Mouse (Mus musculus): ENCODE results near the gene Katna1.
A peak's percentile ranks its signal among the peaks of the same experiment; 100 is the strongest.
"Not testable (repeated sequence)": the region's sequence is repeated elsewhere in the genome, so short reads cannot be mapped to it uniquely, and the experiment has no call there.

Gene Katna1

DNA sequence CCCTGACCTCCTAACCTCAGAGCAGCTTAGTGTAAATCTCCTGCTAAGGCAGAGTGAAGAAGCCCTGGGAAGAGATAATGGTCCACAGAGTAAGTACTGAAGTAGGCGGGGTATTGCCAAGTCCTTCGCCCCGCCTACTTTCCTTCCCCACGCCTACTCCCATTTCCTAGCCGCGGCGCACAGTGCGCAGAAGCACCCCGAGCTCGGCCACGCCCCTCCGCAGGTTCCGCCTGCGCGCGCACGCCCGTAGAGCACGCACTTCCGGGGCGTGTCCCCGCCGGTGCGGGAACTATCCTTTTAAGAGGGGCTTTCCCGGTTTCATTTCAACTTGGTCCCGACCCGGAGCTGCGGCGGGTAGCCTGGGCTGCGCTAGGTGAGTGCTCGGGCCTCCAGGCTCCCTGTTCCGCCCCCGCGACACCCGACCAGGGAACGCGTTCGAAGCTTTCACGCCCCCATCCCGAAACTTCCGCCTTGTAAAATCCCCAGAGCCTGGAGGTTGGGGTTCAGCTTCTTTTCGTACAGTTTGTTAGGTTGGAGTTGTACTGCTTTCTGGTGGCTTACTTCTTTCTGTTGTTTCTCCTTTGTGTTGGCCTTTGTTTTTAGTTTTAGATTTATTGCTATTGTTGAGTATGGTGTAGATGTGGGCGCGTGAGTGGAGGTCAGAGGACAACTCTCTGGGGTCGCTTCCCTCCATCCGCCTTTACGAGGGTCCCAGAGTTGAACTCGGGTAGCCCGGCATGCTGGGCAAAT, at the start of gene Katna1:
TSS of gene Katna1 (plus strand) at position 250 of the 750 bp plus-strand sequence.
- DNase-seq (ENCODE audit: low spot score): peak; percentile 95

DNA sequence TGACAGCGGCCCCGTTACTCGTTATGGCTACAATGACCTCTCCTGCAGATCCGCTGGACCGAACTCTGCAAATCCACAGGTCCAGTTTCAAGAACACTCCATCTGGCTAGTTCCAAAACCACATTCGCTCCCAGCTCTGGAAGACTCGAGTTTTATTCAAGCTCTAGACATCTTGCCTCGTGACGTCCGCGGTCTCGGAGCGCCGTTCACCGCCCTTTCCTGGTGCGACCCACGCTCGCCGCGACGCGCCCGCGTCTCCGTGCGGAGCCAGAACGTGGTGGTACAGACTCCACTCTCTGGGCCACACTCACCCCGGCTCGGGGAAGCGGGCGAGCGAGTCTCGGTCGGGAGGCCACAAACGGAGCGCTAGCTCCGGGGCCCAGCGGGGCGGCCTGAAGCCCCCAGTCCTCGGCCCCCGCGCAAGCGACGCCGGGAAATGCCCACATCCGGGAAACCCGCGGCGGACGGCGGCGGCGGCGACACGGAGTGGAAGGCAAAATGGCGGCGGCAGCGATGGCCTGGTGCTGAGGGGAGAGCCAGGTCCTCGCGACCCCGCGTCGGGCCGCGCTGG, 45.0 kb upstream of the Katna1 start, which contains the start of the genes Pcmt1 and Lats1:
TSS of gene Pcmt1 (minus strand) at position 406 of the 571 bp plus-strand sequence.
TSS of gene Lats1 (plus strand) at position 484 of the 571 bp plus-strand sequence.
- peak; percentile 86 for DNase-seq (ENCODE audit: low spot score)

DNA sequence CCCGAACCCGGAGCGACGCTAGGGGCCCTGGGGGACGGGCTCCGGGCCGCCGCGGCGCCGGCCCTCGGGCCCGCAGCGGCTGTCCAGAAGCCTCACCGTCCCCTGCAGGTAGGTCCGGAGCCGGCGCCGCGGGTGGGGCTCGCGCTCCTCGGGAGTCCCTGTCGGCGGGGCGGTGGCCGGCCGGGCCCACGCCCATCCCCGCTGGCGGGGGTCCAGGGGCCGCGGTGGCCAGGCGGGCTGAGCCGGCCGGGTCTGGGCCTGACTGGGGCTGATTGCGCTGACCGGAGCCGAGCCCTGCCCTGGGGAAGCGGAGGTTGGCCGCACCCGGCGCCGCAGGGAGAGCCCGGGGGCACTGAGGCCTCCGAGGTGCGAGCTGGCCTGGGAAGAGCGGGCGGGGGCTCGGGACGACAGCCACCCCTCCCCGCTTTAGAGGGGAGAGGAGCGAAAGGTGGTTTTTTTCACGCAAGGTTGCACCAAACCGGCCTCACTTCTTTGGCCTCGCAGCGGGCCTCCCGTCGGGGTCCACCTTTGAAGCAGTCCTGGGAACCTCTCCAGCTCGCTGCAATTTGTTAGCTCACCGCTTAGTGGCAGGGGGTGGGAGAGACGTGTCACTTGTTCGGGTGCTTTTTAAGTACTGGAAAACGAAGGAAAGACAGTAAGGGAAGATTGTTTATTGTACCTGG, 44.3 kb upstream of the Katna1 start:
- DNase-seq (ENCODE audit: low spot score): peak; percentile 73

DNA sequence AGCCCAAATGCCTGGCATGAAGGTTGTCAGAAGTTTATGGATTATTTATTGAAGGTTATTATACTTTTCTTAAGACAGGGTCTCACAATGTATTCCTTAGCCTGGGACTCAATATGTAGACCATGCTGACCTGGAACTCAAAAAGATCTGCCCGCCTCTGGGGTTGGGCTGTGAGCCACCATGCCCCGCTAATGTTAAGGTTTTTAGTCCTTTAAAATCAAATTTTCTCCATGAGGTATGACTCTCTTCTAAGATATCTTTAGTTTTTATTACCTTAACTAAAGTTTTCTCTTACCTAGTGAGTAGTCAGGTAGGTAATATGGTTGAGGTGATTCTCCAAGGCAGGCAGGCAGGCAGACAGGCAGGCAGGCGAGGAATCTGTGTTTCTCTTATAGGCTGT, 43.6 kb upstream of the Katna1 start:
- DNase-seq (ENCODE audit: low spot score): no peak

DNA sequence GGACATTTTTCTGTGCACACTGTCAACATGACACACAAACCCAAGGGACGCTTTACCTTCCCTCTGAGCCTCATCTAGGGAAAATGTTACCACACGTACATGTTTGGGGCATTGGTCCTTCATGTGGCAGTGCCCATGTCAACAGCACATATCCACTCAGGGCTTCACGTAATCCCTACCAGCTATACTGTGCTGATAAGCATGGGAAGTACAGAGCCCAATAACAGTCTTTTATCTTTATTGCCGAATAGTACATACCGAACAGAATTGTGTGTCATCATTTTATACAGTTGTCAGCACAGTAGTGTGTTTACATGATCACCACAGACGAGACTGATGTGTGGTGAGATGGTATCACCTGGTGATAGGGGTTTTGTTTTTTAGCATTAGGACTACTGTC, 38.9 kb upstream of the Katna1 start:
- no peak for DNase-seq (ENCODE audit: low spot score)

DNA sequence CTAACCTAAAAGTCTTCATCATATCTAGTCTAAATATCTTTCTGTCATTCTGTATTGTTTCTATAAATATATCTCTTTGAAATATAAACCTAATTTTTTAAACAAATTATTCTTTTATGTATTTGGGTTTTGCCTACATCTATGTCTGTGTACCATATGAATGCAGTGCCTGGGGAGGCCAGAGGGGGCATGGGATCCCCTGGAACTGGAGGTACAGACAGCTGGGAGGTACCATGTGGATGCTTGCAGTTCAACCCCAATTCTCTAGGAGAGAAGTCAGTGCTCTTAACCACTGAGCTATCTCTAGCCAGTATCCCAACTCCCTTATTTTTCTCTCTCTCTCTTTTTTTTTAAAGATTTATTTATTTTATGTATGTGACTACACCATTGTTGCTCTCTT, 30.5 kb upstream of the Katna1 start:
- no peak for DNase-seq (ENCODE audit: low spot score)

DNA sequence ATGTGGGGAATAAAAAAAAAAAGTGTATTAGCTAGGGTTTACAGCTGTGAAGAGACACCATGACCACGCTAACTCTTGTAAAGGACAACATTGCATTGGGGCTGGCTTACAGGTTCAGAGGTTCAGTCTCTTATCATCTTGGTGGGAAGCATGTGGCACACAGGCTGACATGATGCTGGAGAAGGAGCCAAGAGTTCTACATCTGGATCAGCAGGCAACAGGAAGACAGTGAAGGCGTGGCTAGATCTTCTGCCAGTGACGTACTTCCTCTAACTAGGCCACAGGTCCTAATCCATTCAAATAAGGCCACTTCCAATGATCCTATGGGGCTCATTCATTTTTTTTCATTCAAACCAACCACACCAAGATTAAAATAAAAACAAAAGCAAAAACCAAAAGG, 25.7 kb upstream of the Katna1 start:
- DNase-seq (ENCODE audit: low spot score): no peak

DNA sequence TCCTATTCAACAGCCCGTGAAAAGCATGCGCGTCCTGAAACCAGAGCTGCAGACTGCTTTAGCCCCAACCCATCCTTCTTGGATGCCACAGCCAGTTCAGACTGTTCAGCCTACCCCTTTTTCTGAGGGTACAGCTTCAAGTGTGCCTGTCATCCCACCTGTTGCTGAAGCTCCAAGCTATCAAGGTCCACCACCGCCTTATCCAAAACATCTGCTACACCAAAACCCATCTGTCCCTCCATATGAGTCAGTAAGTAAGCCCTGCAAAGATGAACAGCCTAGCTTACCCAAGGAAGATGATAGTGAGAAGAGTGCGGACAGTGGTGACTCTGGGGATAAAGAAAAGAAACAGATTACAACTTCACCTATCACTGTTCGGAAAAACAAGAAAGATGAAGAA, 23.2 kb upstream of the Katna1 start:
- DNase-seq (ENCODE audit: low spot score): no peak

DNA sequence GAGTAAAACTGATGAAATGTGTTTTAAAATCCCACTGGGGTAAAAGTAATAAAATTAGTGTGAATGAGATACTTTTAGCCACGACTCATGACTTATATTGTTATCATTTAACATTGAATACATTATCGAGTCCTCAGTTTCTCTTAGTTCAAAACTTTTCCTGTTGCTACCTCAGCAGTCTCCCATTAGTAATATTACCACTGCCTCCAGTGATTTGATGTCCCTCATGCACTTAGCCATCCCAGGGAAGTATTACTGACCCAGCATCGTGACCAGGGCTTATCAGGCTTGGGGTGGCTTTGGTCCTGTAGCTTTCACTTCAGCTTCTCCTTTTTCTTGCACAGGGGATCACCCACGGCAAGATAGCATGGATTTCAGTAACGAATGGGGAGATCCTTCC, 15.7 kb upstream of the Katna1 start:
- no peak for DNase-seq (ENCODE audit: low spot score)

DNA sequence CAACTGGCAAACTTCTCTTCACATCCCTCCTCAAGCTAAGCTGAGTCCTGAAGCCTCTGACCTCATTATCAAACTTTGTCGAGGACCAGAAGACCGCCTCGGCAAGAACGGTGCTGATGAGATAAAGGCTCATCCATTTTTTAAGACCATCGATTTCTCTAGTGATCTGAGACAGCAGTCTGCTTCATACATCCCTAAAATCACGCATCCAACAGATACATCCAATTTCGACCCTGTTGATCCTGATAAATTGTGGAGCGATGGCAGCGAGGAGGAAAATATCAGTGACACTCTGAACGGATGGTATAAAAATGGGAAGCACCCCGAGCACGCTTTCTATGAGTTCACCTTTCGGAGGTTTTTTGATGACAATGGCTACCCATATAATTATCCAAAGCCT, 13.3 kb upstream of the Katna1 start:
- DNase-seq (ENCODE audit: low spot score): no peak

DNA sequence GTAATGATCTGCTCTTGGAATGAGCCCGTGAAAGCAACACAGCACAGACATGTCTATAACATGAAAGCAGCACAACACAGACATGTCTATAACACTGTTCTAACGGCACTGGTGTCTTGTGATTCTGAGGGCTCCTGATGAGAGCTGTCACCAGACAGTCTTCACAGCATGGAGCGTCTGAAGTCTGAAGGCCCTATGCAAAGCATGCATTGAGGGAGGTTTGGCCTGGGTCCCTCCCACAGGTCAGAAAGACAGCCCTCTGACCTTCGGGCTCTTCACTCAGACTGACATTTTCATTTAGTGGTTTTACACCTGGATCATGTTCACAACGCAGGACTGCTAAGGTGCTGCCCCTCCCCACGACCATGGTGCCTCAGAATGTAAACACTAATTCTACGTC, 10.7 kb upstream of the Katna1 start:
- no peak for DNase-seq (ENCODE audit: low spot score)

DNA sequence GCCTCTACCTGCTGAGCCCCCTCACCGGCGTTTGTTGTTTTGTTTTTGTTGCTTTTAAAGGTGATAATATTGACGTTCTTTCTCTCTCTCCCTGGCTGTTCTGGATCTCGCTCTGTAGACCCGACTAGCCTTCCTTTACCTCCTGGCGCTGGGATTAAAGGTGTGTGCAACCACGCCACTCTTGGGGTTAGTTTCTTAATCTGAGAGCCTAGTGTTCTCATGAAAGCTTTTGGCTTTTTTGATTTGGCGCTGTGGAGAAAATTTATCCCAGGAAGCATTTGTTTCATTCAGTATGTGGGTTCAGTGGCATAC, 657 bp downstream of the Katna1 start:
- DNase-seq (ENCODE audit: low spot score): no peak

DNA sequence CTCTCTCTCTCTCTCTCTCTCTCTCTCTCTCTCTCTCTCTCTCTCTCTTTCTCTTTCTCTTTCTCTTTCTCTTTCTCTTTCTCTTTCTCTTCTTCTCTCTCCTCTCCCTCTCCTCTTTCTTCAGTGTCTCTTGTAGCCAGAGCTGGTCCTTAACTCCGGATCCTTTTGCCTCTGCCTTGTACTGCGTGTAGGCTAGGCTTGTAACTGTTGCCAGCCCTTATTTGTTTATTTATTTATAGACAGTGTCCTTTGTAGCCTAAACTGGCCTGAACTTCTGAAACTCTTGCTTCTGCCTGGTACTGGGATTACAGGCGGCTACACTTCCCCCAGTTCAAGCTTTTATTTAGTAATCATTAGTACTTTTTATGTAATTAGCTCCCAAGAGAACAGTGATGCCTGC, 1.2 kb downstream of the Katna1 start:
- DNase-seq (ENCODE audit: low spot score): no peak

DNA sequence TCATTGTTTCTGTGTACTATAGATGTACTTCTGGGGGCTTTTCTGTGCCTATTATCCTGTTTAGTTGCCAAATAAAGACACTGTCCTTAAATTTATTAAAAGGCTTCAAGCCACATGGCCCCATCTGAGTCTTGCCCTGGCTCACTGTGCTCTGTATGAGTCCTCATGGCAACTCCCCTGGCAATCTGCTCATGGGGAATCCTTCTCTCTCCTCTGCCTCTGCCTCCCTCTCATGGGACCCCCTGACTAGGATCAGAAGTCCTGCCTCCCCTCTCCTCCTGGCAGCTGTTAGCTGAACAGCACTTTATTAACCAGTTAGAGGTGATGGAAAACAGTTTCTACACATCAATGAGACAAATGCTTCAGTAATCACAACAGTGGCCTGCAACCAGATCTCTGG, 5.8 kb downstream of the Katna1 start:
- DNase-seq (ENCODE audit: low spot score): no peak

DNA sequence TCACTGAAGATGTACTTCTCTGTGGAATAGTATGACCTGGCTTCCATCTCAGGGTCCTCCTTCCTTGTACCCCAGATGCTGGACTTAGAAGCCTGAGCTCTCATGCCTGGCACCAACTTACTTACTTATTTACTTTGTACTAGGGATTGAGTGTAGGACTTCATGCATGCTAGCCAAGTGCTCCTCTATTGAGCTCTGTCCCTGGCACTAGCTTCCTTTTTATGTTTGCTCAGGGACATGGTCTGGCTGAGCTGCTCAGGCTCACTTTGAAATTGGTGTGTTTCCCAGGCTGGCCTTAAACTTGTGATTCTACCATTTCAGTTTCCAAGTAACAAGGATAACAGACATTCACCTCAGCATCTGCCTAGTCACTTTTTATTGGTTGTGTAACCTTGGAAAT, 11.3 kb downstream of the Katna1 start:
- DNase-seq (ENCODE audit: low spot score): no peak

DNA sequence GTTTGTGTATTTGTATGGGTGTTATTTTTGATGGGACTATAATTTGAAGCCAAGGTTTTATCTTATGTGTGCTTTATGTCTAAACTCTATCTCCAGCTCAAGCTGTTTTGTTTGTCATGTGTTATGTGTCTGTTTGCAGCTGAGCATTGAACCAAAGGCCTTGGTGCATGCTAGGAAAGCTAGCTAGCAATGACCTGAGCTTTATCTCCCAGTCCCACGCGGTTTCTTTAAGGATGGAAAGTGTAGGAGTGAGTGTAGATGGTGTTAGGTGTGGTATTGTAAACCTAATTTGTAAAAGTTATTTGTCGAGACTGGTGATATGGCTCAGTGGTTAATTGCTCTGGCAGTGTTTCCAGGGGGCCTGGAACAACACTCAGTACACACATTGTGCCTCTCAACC, 12.1 kb downstream of the Katna1 start:
- DNase-seq (ENCODE audit: low spot score): no peak

DNA sequence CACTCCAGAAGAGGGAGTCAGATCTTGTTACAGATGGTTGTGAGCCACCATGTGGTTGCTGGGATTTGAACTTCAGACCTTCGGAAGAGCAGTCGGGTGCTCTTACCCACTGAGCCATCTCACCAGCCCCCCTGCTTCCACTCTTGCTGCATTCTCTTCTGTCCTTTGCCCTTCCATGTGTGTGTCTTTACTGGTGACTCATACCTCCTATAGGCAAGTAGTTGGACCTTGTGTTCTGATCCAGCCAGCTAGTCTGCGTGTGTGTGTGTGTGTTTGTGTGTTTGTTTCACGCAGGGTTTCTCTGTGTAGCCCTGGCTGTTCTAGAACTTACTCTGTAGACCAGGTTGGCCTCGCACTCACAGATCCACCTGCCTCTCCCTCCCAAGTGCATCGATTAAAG, 19.7 kb downstream of the Katna1 start:
- DNase-seq (ENCODE audit: low spot score): not testable (repeated sequence)

DNA sequence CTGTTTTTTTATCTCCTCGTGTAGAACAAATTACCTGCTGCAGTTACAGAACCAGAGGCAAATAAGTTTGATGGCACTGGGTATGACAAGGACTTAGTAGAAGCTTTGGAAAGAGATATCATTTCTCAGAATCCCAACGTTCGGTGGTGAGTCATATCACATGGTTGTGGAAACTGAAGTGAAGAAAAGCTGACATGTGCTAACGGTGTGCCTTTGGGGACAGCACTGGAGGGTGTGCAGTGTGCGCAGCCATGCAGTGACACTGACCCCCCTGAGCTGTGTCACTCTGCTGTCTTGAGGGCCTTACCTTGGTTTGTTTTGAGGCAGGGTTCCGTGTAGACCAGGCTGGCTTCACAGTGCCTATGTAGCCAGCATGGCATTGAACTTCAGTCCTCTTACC, 23.0 kb downstream of the Katna1 start:
- no peak for DNase-seq (ENCODE audit: low spot score)

DNA sequence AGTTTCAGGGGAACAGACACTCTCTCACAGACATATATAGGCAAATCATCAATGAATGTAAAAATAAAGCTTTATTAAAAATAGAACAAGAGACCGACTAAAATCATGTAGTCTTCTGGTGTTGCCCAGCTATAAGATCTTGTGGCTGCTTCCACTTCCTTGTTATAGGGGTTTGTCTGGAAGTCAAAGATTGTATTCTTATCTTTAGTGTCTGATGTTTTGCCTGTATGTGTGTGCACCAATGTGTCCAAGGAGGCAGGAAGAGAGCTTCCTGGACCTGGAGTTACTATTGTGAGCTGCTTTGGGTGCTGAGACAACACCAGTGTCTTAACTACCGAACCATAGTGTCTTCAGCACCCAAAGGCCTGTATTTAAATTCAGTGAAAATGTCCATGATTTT, 31.7 kb downstream of the Katna1 start:
- DNase-seq (ENCODE audit: low spot score): no peak

DNA sequence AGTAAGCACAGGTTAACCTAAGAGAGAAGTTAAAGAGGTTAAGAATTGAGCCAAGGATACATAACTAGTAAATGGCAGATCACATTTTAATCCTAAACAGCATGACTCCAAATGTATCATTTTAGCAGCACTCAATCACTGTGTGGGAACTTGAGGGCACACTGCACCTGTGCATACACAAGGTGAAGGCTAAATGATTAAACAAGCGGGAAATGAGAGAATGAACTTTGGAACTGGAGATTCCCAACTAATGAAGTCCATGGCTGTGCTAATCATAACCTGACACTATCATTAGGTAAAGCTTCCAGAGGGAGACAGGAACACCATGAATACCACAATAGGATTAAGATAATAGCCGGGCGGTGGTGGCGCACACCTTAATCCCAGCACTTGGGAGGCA, 46.5 kb downstream of the Katna1 start:
- no peak for DNase-seq (ENCODE audit: low spot score)

DNA sequence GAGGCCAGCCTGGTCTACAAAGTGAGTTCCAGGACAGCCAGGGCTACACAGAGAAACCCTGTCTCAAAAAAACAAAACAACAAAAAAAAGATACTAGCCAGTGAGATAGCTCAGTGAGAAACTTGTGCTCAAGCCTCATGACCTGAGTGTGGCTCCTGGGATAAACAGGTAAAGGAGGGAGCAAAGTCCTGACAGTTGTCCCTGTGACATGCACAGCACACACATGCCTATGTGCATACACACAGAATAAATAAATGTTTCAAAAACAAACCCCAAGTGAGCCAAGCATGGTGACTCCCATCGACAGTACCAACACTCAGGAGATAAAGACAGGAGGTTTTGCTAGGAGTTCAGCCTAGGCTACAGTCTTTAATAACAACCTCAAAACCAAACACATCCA, 47.0 kb downstream of the Katna1 start:
- DNase-seq (ENCODE audit: low spot score): no peak

DNA sequence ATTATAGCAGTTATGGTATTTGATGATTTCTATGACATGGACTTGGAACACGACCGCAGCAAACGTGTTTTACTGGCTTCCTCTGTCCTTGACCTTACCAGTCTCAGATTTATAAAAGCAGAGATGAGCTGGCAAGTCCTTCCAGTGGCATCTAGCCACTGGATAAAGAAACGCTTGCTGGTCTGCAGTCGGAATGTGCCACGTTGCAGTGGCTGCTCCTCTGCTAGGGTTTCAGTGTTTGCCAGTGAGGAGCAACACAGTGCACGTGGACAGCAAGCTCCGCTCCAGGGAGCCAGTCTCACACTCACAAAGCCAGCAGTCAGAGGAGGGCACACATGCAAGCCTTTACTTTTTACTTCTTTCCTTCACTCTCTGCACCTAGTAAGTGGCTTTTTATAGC, 49.6 kb downstream of the Katna1 start:
- DNase-seq (ENCODE audit: low spot score): no peak

DNA sequence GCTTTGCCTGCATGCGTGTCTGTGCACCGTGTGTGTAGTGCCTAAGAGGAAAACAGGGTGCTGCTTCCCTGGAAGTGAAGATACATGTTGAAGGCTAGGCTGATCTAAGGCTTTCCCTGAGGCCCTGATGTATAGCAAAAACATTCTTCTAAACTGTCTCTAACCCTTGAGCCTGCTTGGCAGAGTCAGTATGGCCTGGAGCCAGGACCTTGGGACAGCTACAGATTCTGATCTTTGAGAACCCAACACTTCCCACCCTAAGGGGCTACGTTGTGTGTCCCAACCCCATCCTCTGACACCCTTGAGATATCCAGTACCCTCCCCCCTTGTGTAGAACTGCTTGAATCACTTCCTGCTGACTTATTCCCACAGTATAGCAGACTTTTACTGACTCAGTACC, 52.6 kb downstream of the Katna1 start:
- no peak for DNase-seq (ENCODE audit: low spot score)

All from urinary bladder, postnatal 25 days (tissue).